Mouse (Mus musculus): ENCODE measurements around the gene Mdm4. TPM values are rescaled to one million over a fixed set of nuclear protein-coding genes. Genes with fewer than 3 reads are reported as not detected.

Mdm4 gene
- polyA plus RNA-seq (2014; fragmentation: Nextera tagmentation; extraction: Ambion mirVana) = 33.7 and 35.7 TPM in 2 replicates

DNA sequence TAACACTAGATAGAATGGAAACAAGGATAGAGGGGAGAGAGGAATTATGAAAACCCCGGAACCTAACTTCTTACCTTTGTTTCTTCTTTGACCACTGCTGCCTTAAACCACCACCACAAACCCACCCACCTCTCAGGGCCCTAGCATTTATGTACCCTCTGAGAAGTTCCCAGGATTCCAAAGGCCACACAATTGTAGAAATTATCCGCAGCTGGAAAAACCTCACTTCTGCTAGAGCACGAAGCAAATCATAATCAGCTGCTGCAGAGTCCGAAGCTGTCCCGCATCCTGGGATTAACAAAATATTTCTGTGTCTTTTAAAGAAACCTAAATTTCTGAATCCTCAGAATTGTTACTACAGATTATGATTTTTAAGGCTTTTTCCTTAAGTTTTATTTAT, at the start of gene Mdm4:
Gene Mdm4 (minus strand): TSS at position 101 of the 400 bp plus-strand sequence.
- no peaks in the 10 kb centered on the region for H3K4me1 ChIP-seq (ENCODE audit: control insufficient read depth, insufficient read depth, low read length)
- H3K36me3 ChIP-seq (replicated peaks; ENCODE audit: control insufficient read depth, insufficient read depth, low read depth, low read length) = no peaks in the 10 kb centered on the region
- no peaks in the 10 kb centered on the region for H3K27me3 ChIP-seq (ENCODE audit: control insufficient read depth, insufficient read depth, low read length)
- H3K4me3 ChIP-seq (ENCODE audit: low read depth, low read length) = no peak within 1 kb of the TSS
- no peak for ATAC-seq (replicated peaks; ENCODE audit: insufficient number of reproducible peaks, low FRiP score, low TSS enrichment, low read depth)
- H3K9ac ChIP-seq (replicated peaks; ENCODE audit: low read length) = no peak within 1 kb of the TSS
- 89% methylated on average over 5 of the region's 5 CpGs for WGBS
- DNase-seq (ENCODE audit: low spot score) = no peak
- no peak within 1 kb of the TSS for H3K4me2 ChIP-seq (ENCODE audit: low read depth, low read length)
- no peak within 1 kb of the TSS for H3K27ac ChIP-seq (replicated peaks; ENCODE audit: low read depth, low read length)
- H3K9me3 ChIP-seq (replicated peaks; ENCODE audit: control insufficient read depth, low read length) = no peaks in the 10 kb centered on the region

GRCm38 (mm10) chr1:133080079-133080561, 49.8 kb upstream of the Mdm4 start:
- DNase-seq (ENCODE audit: low spot score) (no peak), ATAC-seq (replicated peaks; ENCODE audit: insufficient number of reproducible peaks, low FRiP score, low TSS enrichment, low read depth) (peak; percentile 76)
- Histone ChIP-seq H3K4me2 (ENCODE audit: low read depth, low read length) (no peak overlapping the region), H3K27me3 (ENCODE audit: control insufficient read depth, insufficient read depth, low read length) (no peaks in the 10 kb centered on the region), H3K9ac (replicated peaks; ENCODE audit: low read length) (no peak overlapping the region), H3K4me3 (ENCODE audit: low read depth, low read length) (no peak overlapping the region), H3K9me3 (replicated peaks; ENCODE audit: control insufficient read depth, low read length) (no peaks in the 10 kb centered on the region), H3K27ac (replicated peaks; ENCODE audit: low read depth, low read length) (peak overlapping the region; percentile 52; the same call in 1 of the 2 replicates), H3K4me1 (ENCODE audit: control insufficient read depth, insufficient read depth, low read length) (peaks cover 2% of the 10 kb centered on the region; the same call in 1 of the 2 replicates), H3K36me3 (replicated peaks; ENCODE audit: control insufficient read depth, insufficient read depth, low read depth, low read length) (no peaks in the 10 kb centered on the region)
- 22% methylated on average over 8 of the region's 9 CpGs for WGBS

GRCm38 (mm10) chr1:133079509-133079908, 49.1 kb upstream of the Mdm4 start:
- ATAC-seq (replicated peaks; ENCODE audit: insufficient number of reproducible peaks, low FRiP score, low TSS enrichment, low read depth) (0 out of 2 replicates have a peak, but pooled peaks have one; percentile 20), DNase-seq (ENCODE audit: low spot score) (no peak)
- Histone ChIP-seq H3K9ac (replicated peaks; ENCODE audit: low read length) (no peak overlapping the region), H3K4me3 (ENCODE audit: low read depth, low read length) (no peak overlapping the region), H3K4me1 (ENCODE audit: control insufficient read depth, insufficient read depth, low read length) (peaks cover 2% of the 10 kb centered on the region; the same call in 1 of the 2 replicates), H3K36me3 (replicated peaks; ENCODE audit: control insufficient read depth, insufficient read depth, low read depth, low read length) (no peaks in the 10 kb centered on the region), H3K27ac (replicated peaks; ENCODE audit: low read depth, low read length) (peak overlapping the region; percentile 52; the same call in 1 of the 2 replicates), H3K27me3 (ENCODE audit: control insufficient read depth, insufficient read depth, low read length) (no peaks in the 10 kb centered on the region), H3K9me3 (replicated peaks; ENCODE audit: control insufficient read depth, low read length) (no peaks in the 10 kb centered on the region), H3K4me2 (ENCODE audit: low read depth, low read length) (no peak overlapping the region)
- 73% methylated on average over 7 of the region's 7 CpGs for whole genome bisulfite sequencing

DNA sequence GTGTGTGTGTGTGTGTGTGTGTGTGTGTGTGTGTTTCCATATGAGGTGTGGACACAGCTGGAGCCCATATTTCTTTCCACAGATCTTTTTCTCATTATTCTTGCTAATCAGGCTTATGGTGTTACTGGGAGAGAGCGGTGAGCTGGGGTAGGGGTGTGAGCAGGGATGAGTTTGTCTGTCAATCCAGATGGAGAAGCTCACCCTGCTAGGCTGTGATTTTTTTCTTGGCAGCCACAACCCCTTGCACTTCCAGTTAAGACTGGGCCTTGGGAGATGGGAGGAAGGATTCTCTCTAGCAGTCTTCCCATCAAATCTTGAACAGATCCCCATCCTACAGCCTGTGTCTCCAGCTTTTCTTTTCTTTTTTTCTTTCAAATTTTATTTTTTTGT, 48.0 kb upstream of the Mdm4 start:
- DNase-seq (ENCODE audit: low spot score) (no peak), ATAC-seq (replicated peaks; ENCODE audit: insufficient number of reproducible peaks, low FRiP score, low TSS enrichment, low read depth) (no peak)
- WGBS = 69% methylated on average over 1 of the region's 1 CpGs
- H3K9ac ChIP-seq (replicated peaks; ENCODE audit: low read length) = no peak overlapping the region
- no peaks in the 10 kb centered on the region for H3K36me3 ChIP-seq (replicated peaks; ENCODE audit: control insufficient read depth, insufficient read depth, low read depth, low read length)
- no peak overlapping the region for H3K4me3 ChIP-seq (ENCODE audit: low read depth, low read length)
- no peaks in the 10 kb centered on the region for H3K4me1 ChIP-seq (ENCODE audit: control insufficient read depth, insufficient read depth, low read length)
- no peak overlapping the region for H3K4me2 ChIP-seq (ENCODE audit: low read depth, low read length)
- H3K27me3 ChIP-seq (ENCODE audit: control insufficient read depth, insufficient read depth, low read length) = no peaks in the 10 kb centered on the region
- H3K9me3 ChIP-seq (replicated peaks; ENCODE audit: control insufficient read depth, low read length) = no peaks in the 10 kb centered on the region
- no peak overlapping the region for H3K27ac ChIP-seq (replicated peaks; ENCODE audit: low read depth, low read length)

- Histone ChIP-seq H3K4me3 (ENCODE audit: low read depth, low read length) (no peak overlapping the region), H3K4me1 (ENCODE audit: control insufficient read depth, insufficient read depth, low read length) (no peaks in the 10 kb centered on the region; the same call in 1 of the 2 replicates), H3K27me3 (ENCODE audit: control insufficient read depth, insufficient read depth, low read length) (no peaks in the 10 kb centered on the region), H3K9me3 (replicated peaks; ENCODE audit: control insufficient read depth, low read length) (no peaks in the 10 kb centered on the region), H3K4me2 (ENCODE audit: low read depth, low read length) (no peak overlapping the region), H3K27ac (replicated peaks; ENCODE audit: low read depth, low read length) (peak overlapping the region; percentile 59; the same call in 1 of the 2 replicates), H3K36me3 (replicated peaks; ENCODE audit: control insufficient read depth, insufficient read depth, low read depth, low read length) (no peaks in the 10 kb centered on the region), H3K9ac (replicated peaks; ENCODE audit: low read length) (no peak overlapping the region)
- 46% methylated on average over 12 of the region's 12 CpGs for WGBS
- DNase-seq (ENCODE audit: low spot score) (no peak), ATAC-seq (replicated peaks; ENCODE audit: insufficient number of reproducible peaks, low FRiP score, low TSS enrichment, low read depth) (no peak)
Observed at GRCm38 (mm10) chr1:133077606-133078337, 47.4 kb upstream of the Mdm4 start.

DNA sequence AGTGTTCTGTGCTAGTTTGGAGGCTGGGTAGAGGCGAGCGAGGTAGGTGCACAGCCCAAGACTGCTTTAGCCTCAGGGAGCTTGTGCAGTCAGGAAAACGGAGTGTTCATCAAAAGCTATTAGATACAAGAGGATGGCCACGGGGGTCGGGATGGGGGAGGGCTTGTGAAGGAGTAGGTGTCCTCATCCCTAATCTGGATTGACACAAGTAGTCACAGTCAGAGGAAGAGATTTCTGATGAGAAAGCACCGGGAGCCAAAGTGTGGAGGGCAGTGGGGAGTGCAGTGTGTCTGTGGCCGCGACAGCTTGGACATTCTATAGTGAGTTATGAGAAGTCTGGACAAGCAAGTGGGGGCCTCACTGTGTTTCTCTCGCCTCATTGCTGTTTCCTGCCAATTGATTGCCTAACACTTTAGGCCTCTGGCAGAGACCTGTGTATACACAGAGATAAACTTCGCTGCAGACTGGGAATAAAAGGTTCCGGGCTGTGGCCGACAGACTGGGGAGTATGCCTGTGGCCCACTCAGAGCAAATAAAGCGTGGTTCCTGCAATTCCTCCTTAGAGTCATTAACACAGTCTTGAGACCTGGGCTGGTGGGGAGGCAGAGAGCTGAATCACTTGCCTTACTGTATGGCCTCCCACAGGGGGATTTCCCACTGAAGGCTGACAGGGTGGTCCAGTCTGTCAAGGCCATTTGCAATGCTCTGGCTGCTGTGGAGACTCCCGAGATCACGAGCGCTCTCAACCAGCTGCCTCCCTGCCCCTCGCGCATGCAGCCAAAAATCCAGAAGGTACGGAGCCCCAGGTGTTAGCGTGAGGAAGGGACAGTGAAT, 46.5 kb upstream of the Mdm4 start:
- Histone ChIP-seq H3K9ac (replicated peaks; ENCODE audit: low read length) (no peak overlapping the region), H3K9me3 (replicated peaks; ENCODE audit: control insufficient read depth, low read length) (no peaks in the 10 kb centered on the region), H3K4me2 (ENCODE audit: low read depth, low read length) (no peak overlapping the region), H3K36me3 (replicated peaks; ENCODE audit: control insufficient read depth, insufficient read depth, low read depth, low read length) (no peaks in the 10 kb centered on the region), H3K27me3 (ENCODE audit: control insufficient read depth, insufficient read depth, low read length) (no peaks in the 10 kb centered on the region), H3K4me1 (ENCODE audit: control insufficient read depth, insufficient read depth, low read length) (no peaks in the 10 kb centered on the region; the same call in 1 of the 2 replicates), H3K4me3 (ENCODE audit: low read depth, low read length) (no peak overlapping the region), H3K27ac (replicated peaks; ENCODE audit: low read depth, low read length) (peak overlapping the region; percentile 59; the same call in 1 of the 2 replicates)
- DNase-seq (ENCODE audit: low spot score) (no peak), ATAC-seq (replicated peaks; ENCODE audit: insufficient number of reproducible peaks, low FRiP score, low TSS enrichment, low read depth) (no peak)
- 52% methylated on average over 20 of the region's 20 CpGs for WGBS

DNA sequence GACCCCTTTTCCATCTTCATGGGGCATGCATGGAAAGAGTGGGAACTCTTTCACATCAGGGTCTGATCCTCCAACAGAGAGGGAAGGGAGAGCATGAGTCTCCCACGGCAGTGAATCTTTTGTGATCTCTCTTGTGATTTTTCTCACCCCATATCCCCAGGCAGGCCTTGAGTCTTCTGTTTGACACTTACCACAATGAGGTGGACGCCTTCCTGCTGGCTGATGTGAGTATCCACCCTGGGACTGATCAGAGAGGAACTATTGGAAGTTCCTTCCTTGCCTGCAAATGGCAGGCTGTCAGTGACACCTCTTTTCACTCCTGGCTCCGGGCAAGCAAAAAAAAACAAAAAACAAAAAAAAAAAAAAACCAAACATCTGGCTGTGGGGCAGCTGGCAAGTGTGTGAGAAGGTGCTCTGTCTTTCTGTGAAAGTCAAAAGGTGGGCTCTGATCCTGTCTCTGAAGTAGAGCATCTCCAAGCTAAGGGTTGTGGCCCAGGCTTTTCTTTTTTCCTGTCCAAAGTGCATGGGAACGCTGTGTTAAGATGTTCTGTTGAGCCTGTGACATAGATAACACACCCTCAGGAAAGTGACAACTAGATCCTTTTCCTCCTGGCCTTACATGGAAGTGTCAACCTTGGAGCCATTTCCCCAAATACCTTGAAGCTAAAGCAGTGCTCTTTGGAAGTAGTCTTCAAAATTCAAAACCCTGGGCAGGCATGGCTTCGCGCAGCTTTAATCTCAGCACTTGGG, 45.5 kb upstream of the Mdm4 start:
- Histone ChIP-seq H3K9ac (replicated peaks; ENCODE audit: low read length) (no peak overlapping the region), H3K36me3 (replicated peaks; ENCODE audit: control insufficient read depth, insufficient read depth, low read depth, low read length) (no peaks in the 10 kb centered on the region), H3K27me3 (ENCODE audit: control insufficient read depth, insufficient read depth, low read length) (no peaks in the 10 kb centered on the region), H3K4me2 (ENCODE audit: low read depth, low read length) (no peak overlapping the region), H3K4me3 (ENCODE audit: low read depth, low read length) (no peak overlapping the region), H3K9me3 (replicated peaks; ENCODE audit: control insufficient read depth, low read length) (no peaks in the 10 kb centered on the region), H3K27ac (replicated peaks; ENCODE audit: low read depth, low read length) (no peak overlapping the region), H3K4me1 (ENCODE audit: control insufficient read depth, insufficient read depth, low read length) (no peaks in the 10 kb centered on the region; the same call in 1 of the 2 replicates)
- DNase-seq (ENCODE audit: low spot score) (no peak), ATAC-seq (replicated peaks; ENCODE audit: insufficient number of reproducible peaks, low FRiP score, low TSS enrichment, low read depth) (no peak)
- WGBS = 85% methylated on average over 6 of the region's 6 CpGs
